Mouse (Mus musculus): ENCODE data around the gene Tssk4.
A peak's percentile ranks its signal among the peaks of the same experiment; 100 is the strongest.

The Tssk4 gene

GRCm38 (mm10) chr14:55649884-55650283, at the start of gene Tssk4:
Gene Tssk4, plus strand, starts transcription at chr14:55650184.
- DNase-seq (ENCODE audit: low read depth), result no peak

GRCm38 (mm10) chr14:55603271-55603632, 46.7 kb upstream of the Tssk4 start, which contains the start of gene Irf9:
Gene Irf9, plus strand, starts transcription at chr14:55603571.
- DNase-seq (ENCODE audit: low read depth), result no peak

GRCm38 (mm10) chr14:55603633-55604576, 46.1 kb upstream of the Tssk4 start:
- DNase-seq (ENCODE audit: low read depth), result peak; percentile 97

GRCm38 (mm10) chr14:55604823-55605222, 45.2 kb upstream of the Tssk4 start:
- DNase-seq (ENCODE audit: low read depth), result no peak

DNA sequence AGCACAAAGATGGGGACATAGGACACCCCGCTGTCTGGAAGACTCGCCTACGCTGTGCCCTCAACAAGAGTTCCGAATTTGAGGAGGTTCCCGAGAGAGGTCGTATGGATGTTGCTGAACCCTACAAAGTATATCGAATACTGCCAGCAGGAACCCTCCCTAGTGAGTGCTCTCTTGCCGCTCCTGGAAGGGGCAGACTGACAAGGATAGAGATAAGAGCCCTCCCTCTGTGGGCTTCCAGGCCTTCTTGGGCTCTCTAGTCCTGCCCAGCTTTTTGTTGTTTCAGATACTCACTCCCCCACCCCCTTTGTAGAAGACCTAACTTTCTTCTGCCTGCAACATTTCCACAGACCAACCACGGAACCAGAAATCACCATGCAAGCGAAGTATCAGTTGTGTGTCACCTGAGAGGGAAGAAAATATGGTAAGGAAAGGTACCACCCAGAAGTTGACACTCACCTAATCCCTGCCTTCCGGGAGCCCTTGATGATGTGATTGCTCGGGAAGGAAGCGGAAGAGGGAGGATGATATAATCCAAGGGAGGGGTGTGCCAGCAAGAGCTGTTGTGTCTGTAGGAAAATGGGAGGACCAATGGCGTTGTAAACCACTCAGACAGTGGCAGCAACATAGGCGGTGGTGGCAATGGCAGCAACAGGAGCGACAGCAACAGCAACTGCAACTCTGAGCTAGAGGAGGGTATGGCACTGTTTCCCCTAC, 44.1 kb upstream of the Tssk4 start:
- DNase-seq (ENCODE audit: low read depth), result no peak

DNA sequence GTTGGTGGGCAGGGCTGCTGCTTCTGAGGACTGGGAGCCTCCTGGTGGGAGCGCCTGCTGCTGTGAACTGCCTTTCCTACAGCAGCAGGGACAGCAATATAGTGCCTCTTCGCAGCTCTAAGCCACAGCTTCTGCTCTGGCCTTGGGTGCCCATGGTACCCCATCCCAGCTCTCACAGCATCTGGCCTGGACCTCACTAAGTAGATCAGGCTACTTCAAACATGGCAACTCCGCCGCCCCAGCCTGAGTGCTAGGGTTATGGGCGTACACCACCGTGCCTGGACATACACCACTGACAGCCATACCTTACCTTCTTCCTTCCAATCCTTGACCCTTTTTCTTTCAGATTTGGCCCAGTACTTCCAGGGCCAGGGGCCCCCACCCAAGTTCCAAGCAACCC, 41.6 kb upstream of the Tssk4 start:
- no peak for DNase-seq (ENCODE audit: low read depth)

GRCm38 (mm10) chr14:55613346-55613745, 36.6 kb upstream of the Tssk4 start:
- no peak for DNase-seq (ENCODE audit: low read depth)

DNA sequence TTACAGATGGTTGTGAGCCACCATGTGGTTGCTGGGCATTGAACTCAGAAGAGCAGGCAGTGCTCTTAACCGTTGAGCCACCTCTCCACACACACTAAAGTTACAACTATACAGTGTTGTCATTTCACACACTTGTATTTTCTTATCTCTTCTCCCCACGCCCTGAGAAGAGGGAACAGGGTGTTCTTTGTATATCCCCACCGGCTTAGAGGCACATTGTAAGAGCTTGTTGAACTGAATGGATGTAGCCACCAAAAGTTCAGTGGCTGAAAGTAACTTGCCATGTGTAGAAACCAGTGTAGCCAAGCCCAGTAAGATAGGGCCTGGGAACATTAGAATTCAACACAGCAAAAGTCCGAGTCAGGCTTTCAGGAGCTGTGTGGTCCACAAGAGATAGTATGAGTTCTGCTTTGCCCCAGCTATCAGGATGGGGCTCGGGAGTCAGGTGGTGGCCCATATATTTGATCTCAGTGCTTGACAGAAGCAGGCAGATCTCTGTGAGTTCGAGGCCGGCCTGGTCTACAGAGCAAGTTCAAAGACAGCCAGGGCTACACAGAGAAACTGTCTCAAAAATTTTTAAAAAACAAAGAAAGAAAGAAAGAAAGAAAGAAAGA, 35.3 kb upstream of the Tssk4 start:
- DNase-seq (ENCODE audit: low read depth), result no peak

- DNase-seq (ENCODE audit: low read depth), result no peak
Observed at GRCm38 (mm10) chr14:55615876-55616275, 34.1 kb upstream of the Tssk4 start.

DNA sequence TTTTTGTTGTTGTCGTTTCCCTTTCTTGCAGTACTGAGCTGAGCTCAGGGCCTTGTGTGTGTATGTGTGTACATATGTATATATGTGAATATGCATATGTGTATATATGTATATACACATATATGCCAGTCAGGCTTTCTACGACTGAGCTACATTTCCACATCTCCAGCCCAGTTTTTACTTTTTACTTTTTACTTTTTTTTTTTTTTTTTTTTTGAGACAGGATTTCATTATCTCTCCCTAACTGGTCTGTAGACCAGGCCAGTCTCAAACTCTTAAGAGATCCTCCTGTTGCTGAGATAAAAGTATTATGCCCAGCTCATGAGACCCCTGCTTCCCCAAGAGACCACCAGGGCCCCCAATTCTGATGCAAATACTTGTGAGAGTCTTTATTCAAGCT, 33.1 kb upstream of the Tssk4 start:
- DNase-seq (ENCODE audit: low read depth), result no peak

DNA sequence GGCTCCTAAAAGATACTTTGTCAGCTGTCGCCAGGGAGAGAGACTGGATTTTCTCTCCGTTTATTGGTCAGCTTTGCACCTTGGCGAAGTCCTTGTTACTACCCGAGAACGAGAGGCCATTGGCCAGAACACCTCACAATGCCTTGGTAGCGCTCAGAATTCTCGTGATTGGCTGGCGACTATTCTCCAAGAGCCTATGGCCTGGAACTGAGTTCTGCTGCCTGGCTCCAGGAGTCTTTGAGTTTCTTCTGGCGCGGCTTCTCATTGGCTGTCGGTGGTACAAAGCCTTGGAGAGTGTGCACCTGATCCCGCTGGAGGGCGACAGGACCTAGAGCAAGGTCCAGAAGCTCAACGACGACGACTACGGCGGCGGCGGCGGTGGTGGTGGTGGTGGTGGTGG, 32.2 kb upstream of the Tssk4 start, which contains the start of gene Rec8:
Gene Rec8, plus strand, starts transcription at position 216 of the 400 bp plus-strand sequence.
- DNase-seq (ENCODE audit: low read depth), result no peak

- peak; percentile 80 for DNase-seq (ENCODE audit: low read depth)
Observed at GRCm38 (mm10) chr14:55618486-55619195, 31.3 kb upstream of the Tssk4 start.

DNA sequence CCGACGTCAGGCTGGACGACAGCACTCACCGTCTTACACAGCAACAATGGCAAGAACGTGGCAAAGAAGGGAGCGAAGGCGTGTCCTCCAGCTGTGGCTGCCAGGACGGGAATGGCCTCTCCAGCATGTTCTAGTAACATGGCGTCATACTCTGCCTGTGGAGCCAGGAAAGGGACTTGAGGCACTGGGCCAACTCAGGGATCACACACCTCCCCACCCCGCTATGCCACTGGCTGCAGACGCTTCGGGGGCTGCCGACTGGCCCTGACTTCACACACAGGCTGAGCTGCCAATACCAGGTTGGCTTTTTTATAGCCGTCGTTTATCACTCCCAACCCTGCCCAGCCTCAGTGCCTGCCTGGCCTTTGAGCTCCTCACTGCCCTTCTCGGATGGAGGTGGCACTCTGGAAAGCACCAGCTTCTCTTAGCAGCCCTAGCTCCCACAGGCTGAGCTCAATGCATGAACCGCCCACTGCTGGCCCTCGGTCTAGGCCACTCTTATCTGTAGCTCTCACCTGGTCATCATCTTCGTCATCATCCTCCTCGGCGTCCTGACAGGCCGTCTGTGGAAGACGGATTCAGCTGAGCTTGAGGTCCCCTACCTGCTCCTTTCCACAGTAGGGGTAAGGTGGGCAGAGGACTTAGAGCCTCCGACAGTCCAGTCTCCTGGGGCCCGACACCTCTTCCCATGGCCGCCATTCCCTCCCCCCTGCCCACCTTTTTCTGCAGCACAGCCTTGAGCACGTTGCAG, 21.7 kb upstream of the Tssk4 start:
- DNase-seq (ENCODE audit: low read depth), result no peak

GRCm38 (mm10) chr14:55629312-55629711, 20.7 kb upstream of the Tssk4 start:
- peak; percentile 46 for DNase-seq (ENCODE audit: low read depth)

GRCm38 (mm10) chr14:55634874-55635522, 15.0 kb upstream of the Tssk4 start:
- DNase-seq (ENCODE audit: low read depth), result peak; percentile 39

DNA sequence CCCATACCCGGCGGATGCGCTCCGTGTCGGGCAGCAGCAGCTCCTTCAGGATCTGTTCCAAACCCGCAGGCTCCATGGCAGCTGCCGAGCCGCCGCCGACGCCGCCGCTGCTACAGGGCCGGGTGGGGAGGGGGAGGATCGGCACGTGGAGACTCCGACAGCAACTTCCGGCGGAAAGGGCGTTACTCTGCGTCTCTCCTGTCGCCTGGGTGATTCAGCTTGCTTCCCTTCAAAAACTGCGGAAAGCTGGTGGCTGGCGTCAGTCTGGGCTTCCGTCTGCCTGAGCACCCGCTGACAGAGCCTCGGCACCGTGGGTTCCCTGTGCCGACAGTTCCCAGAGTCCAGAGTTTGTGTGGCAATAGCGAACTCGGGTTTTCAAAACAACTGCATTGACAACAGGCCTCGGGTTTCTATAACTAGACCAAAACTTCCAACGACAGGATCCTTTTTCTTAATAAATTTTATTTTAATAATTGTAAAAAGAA, 14.4 kb upstream of the Tssk4 start, which contains the start of gene Ipo4:
Gene Ipo4, minus strand, starts transcription at position 435 of the 485 bp plus-strand sequence.
- peak; percentile 94 for DNase-seq (ENCODE audit: low read depth)

GRCm38 (mm10) chr14:55637795-55638194, 12.2 kb upstream of the Tssk4 start, which contains the start of gene Gm49378:
Gene Gm49378, minus strand, starts transcription at chr14:55637895.
- no peak for DNase-seq (ENCODE audit: low read depth)

DNA sequence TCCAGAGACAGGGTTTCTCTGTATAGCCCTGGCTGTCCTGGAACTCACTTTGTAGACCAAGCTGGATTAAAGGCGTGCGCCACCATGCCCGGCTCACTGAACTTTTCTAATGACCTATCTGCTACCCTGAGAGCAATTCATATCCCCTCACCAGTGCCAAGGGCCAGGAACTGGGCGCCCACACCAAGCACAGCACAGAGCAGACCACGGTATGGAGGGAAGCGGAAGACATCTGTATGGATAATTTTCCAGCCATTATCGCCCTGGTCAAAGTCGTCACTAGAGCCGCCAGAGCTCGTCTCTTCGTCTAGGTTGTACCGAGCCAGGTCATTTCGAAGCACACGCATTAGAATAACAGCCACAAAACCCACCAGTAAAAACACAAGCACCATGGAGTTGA, 9.2 kb upstream of the Tssk4 start:
- DNase-seq (ENCODE audit: low read depth), result no peak

DNA sequence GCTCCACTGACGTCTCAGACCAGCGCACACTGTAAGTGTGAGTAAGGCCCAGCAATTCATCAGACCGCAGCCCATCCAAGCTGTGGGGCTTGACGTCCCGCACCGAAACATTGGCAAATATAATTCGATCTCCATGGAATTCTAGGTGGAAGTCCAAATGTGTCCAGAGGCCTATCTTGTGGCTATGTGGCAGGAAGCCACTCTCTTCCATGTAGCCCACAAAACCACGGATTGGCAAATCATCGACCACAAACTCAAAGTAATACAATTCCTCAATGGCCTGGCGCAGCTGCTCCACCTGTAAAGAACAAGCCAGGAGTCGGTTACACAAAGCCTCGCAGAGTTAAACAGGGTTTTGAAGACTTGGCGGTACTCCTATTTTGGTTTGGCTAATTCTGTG, 8.7 kb upstream of the Tssk4 start:
- DNase-seq (ENCODE audit: low read depth), result peak; percentile 52

DNA sequence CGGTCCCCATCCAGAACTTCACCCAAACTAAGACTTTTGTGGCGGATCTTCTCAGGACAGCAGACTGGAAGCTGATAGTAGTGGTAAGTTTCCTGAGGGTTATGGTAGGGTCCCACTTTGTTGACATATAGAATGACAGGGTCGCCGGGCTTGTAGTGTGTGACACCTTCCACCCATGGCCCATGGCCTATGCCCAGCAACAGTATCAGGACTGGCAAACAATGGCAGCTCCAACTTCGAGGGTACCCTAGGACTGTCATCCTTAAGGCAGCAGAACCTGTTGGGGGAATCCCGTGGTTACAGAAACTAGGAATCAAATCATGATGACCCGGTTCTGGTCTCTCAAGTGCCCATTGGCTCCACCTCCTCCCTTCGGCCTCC, 7.3 kb upstream of the Tssk4 start:
- no peak for DNase-seq (ENCODE audit: low read depth)
